Mouse (Mus musculus): ENCODE results near the gene Celf2. TPM values are rescaled to one million over a fixed set of nuclear protein-coding genes. Genes with fewer than 3 reads are reported as not detected.
"Not testable (repeated sequence)": the region's sequence is repeated elsewhere in the genome, so short reads cannot be mapped to it uniquely, and the experiment has no call there.

The Celf2 gene
- total and polyA plus RNA-seq, 2 experiments from 2014 or later: 185 to 205 TPM

- H3K9ac ChIP-seq: no peak overlapping the region
- no peak for DNase-seq
- no peak overlapping the region for H3K4me2 ChIP-seq (ENCODE audit: low read depth)
- peaks cover 8% of the 10 kb centered on the region for H3K36me3 ChIP-seq (ENCODE audit: insufficient read depth)
- WGBS: 69% methylated on average over 14 of the region's 14 CpGs
- H3K27me3 ChIP-seq (ENCODE audit: insufficient read depth, low read length): no peaks in the 10 kb centered on the region
- peaks cover 5% of the 10 kb centered on the region; the same call in 1 of the 2 replicates for H3K4me1 ChIP-seq (ENCODE audit: insufficient read depth)
- no peak for TF ChIP-seq CTCF (IDR thresholded peaks at IDR 0.05; ENCODE audit: low read depth)
- no peak overlapping the region for H3K4me3 ChIP-seq (ENCODE audit: low read depth, low read length)
- no peak for ATAC-seq
- H3K27ac ChIP-seq (ENCODE audit: low read depth, low read length): peak overlapping the region; percentile 73
- H3K9me3 ChIP-seq (ENCODE audit: low read length): no peaks in the 10 kb centered on the region
Measured at GRCm38 (mm10) chr2:6593739-6594138, 915.6 kb downstream of the Celf2 start.

DNA sequence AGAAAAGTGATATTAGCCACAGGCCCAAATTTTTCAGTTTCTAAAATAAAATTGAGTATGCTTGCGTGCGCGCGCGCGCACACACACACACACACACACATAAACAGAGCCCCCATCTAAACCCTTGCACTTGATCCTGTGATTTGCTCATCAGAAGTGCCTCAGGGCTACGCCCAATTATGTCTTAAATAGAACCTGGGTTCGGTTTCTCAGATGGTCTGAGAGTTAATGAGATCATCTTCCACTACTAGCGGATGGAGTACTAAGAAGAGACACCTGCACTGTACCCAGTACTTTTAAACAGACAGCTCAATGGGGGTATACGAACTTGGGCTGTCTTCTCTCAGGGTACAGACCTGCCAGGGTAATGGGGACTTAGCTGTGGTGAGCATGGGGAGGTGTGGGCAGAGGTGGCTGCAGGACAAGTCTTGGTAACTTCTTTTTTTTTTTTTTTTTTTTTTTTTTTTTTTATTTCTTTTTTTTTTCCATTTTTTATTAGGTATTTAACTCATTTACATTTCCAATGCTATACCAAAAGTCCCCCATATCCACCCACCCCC, 923.2 kb downstream of the Celf2 start:
- Histone ChIP-seq H3K9ac (no peak overlapping the region), H3K4me2 (ENCODE audit: low read depth) (no peak overlapping the region), H3K27ac (ENCODE audit: low read depth, low read length) (no peak overlapping the region), H3K9me3 (ENCODE audit: low read length) (no peaks in the 10 kb centered on the region), H3K27me3 (ENCODE audit: insufficient read depth, low read length) (no peaks in the 10 kb centered on the region), H3K4me1 (ENCODE audit: insufficient read depth) (no peaks in the 10 kb centered on the region), H3K36me3 (ENCODE audit: insufficient read depth) (peaks cover 25% of the 10 kb centered on the region), H3K4me3 (ENCODE audit: low read depth, low read length) (no peak overlapping the region)
- TF ChIP-seq CTCF (IDR thresholded peaks at IDR 0.05; ENCODE audit: low read depth): no peak
- 91% methylated on average over 10 of the region's 10 CpGs for WGBS
- DNase-seq: no peak
- ATAC-seq: peak; percentile 21; the same call in 1 of the 2 replicates

- H3K4me3 ChIP-seq (ENCODE audit: low read depth, low read length): no peak overlapping the region
- H3K4me1 ChIP-seq (ENCODE audit: insufficient read depth): no peaks in the 10 kb centered on the region
- no peaks in the 10 kb centered on the region for H3K27me3 ChIP-seq (ENCODE audit: insufficient read depth, low read length)
- H3K36me3 ChIP-seq (ENCODE audit: insufficient read depth): peaks cover 29% of the 10 kb centered on the region
- DNase-seq (no peak), ATAC-seq (no peak)
- 85% methylated on average over 7 of the region's 7 CpGs for WGBS
- H3K9me3 ChIP-seq (ENCODE audit: low read length): no peaks in the 10 kb centered on the region
- H3K27ac ChIP-seq (ENCODE audit: low read depth, low read length): no peak overlapping the region
- no peak for TF ChIP-seq CTCF (IDR thresholded peaks at IDR 0.05; ENCODE audit: low read depth)
- no peak overlapping the region for H3K4me2 ChIP-seq (ENCODE audit: low read depth)
- no peak overlapping the region for H3K9ac ChIP-seq
Measured at GRCm38 (mm10) chr2:6585069-6585754, 924.2 kb downstream of the Celf2 start.

DNA sequence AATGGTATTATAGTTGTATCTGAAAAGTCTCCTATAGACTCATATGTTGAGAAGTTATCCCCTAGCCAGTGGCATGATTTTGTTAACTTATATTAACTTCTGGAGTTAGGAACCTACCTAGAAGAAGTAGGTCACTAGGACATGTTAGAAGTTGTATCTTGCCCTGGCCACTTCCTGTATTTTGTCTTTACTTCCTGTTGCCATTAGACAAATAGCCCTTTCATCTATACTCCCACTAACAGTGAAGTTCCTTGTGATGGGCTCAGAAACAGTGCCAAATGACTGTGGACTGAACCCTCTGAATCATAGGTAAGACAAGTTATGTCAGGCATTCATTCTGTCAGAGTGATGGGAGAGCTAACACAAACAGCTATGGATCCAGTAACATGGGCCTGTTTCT, 926.7 kb downstream of the Celf2 start:
- Histone ChIP-seq H3K27ac (ENCODE audit: low read depth, low read length) (no peak overlapping the region), H3K4me2 (ENCODE audit: low read depth) (no peak overlapping the region), H3K27me3 (ENCODE audit: insufficient read depth, low read length) (no peaks in the 10 kb centered on the region), H3K9ac (no peak overlapping the region), H3K9me3 (ENCODE audit: low read length) (no peaks in the 10 kb centered on the region), H3K4me3 (ENCODE audit: low read depth, low read length) (no peak overlapping the region), H3K36me3 (ENCODE audit: insufficient read depth) (peaks cover 29% of the 10 kb centered on the region), H3K4me1 (ENCODE audit: insufficient read depth) (no peaks in the 10 kb centered on the region)
- DNase-seq (no peak), ATAC-seq (no peak)
- TF ChIP-seq CTCF (IDR thresholded peaks at IDR 0.05; ENCODE audit: low read depth): no peak

- no peak for TF ChIP-seq CTCF (IDR thresholded peaks at IDR 0.05; ENCODE audit: low read depth)
- 0 out of 2 replicates have a peak, but pooled peaks have one; percentile 2 for ATAC-seq
- Histone ChIP-seq H3K27me3 (ENCODE audit: insufficient read depth, low read length) (no peaks in the 10 kb centered on the region), H3K36me3 (ENCODE audit: insufficient read depth) (peaks cover 30% of the 10 kb centered on the region), H3K9ac (no peak overlapping the region), H3K4me3 (ENCODE audit: low read depth, low read length) (no peak overlapping the region), H3K4me2 (ENCODE audit: low read depth) (no peak overlapping the region), H3K9me3 (ENCODE audit: low read length) (no peaks in the 10 kb centered on the region), H3K4me1 (ENCODE audit: insufficient read depth) (no peaks in the 10 kb centered on the region), H3K27ac (ENCODE audit: low read depth, low read length) (peak overlapping the region; percentile 35; the same call in 1 of the 2 replicates)
- no peak for DNase-seq
- 78% methylated on average over 5 of the region's 5 CpGs for WGBS
Measured at GRCm38 (mm10) chr2:6580066-6580465, 929.3 kb downstream of the Celf2 start.

- not testable (repeated sequence) for H3K27me3 ChIP-seq (ENCODE audit: insufficient read depth, low read length); H3K4me2 ChIP-seq (ENCODE audit: low read depth); DNase-seq; H3K9me3 ChIP-seq (ENCODE audit: low read length); H3K4me3 ChIP-seq (ENCODE audit: low read depth, low read length); H3K27ac ChIP-seq (ENCODE audit: low read depth, low read length); H3K4me1 ChIP-seq (ENCODE audit: insufficient read depth); H3K9ac ChIP-seq; ATAC-seq
- WGBS: 98% methylated on average over 3 of the region's 3 CpGs
- H3K36me3 ChIP-seq (ENCODE audit: insufficient read depth): peaks cover 27% of the 10 kb centered on the region
- TF ChIP-seq CTCF (IDR thresholded peaks at IDR 0.05; ENCODE audit: low read depth): peak; percentile 24; the same call in 1 of the 2 replicates
Measured at GRCm38 (mm10) chr2:6575316-6575715, 934.0 kb downstream of the Celf2 start.

DNA sequence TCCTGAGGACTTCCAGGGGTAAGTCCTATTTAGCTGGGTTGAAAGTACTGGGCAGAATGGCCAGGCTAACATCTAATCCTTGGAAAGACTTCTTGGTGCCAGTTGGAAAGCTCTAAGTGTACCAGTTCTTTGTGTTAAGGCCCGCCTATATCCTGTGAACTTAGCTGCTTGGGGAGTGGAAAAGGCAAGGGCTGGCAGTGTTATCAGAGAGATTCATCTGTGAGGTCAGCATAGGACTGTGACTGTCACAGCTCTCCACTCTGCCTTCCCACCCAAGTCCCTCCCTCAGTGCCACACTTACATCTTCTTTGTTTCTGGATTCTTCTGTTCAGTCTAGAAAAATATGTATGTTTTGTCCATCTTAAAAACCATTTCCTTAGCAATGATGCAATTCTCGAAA, 935.7 kb downstream of the Celf2 start:
- H3K36me3 ChIP-seq (ENCODE audit: insufficient read depth): peaks cover 21% of the 10 kb centered on the region
- H3K9ac ChIP-seq: no peak overlapping the region
- H3K4me1 ChIP-seq (ENCODE audit: insufficient read depth): no peaks in the 10 kb centered on the region
- no peak overlapping the region for H3K4me2 ChIP-seq (ENCODE audit: low read depth)
- H3K4me3 ChIP-seq (ENCODE audit: low read depth, low read length): no peak overlapping the region
- no peak for DNase-seq
- no peaks in the 10 kb centered on the region for H3K27me3 ChIP-seq (ENCODE audit: insufficient read depth, low read length)
- ATAC-seq: no peak
- H3K9me3 ChIP-seq (ENCODE audit: low read length): no peaks in the 10 kb centered on the region
- 84% methylated on average over 2 of the region's 2 CpGs for WGBS
- H3K27ac ChIP-seq (ENCODE audit: low read depth, low read length): no peak overlapping the region
- no peak for TF ChIP-seq CTCF (IDR thresholded peaks at IDR 0.05; ENCODE audit: low read depth)
